ENCODE assay signal across 9 mouse cellular contexts in genomic region chr2:152092927-152093326, GRCm38 (mm10). TPM values are rescaled to one million over a fixed set of nuclear protein-coding genes. Genes with fewer than 3 reads are reported as not detected.
DNase-seq lines count a peak whose midpoint lies in the region; ATAC-seq lines count a peak whose summit lies in the region.
"Had no signal": no experiment of that assay in that cellular context is flagged by ENCODE, and none has a peak within 500 bp of the region (broad histone marks: within the 10 kb centered on the region; RNA-seq: fewer than 3 reads in every experiment).

No protein-coding gene starts in this region.

- no peaks in the 10 kb centered on the region for H3K36me3 ChIP-seq in heart, embryonic 12.5 days
- H3K36me3 ChIP-seq in hindbrain, embryonic 13.5 days = peaks cover 38% of the 10 kb centered on the region
- no peaks in the 10 kb centered on the region for H3K36me3 ChIP-seq in midbrain, embryonic 11.5 days (ENCODE audit: control insufficient read depth, insufficient read depth, low read length)

- H3K27me3 ChIP-seq in heart, embryonic 12.5 days (replicated peaks) = peaks cover 83% of the 10 kb centered on the region
- peaks cover 32% of the 10 kb centered on the region for H3K27me3 ChIP-seq in hindbrain, embryonic 13.5 days
- H3K27me3 ChIP-seq in midbrain, embryonic 11.5 days (ENCODE audit: control insufficient read depth, insufficient read depth, low read length) = peaks cover 36% of the 10 kb centered on the region

- no peaks in the 10 kb centered on the region; the same call in 1 of the 2 replicates for H3K9me3 ChIP-seq in heart, embryonic 12.5 days (replicated peaks)
- H3K9me3 ChIP-seq in hindbrain, embryonic 13.5 days = no peaks in the 10 kb centered on the region
- no peaks in the 10 kb centered on the region for H3K9me3 ChIP-seq in midbrain, embryonic 11.5 days (ENCODE audit: control insufficient read depth, low read length)

- 10% methylated on average over 45 of the region's 45 CpGs for WGBS in heart, embryonic 12.5 days
- 6% methylated on average over 40 of the region's 45 CpGs for WGBS in hindbrain, embryonic 13.5 days
- 3% methylated on average over 43 of the region's 45 CpGs for WGBS in midbrain, embryonic 11.5 days

- peak overlapping the region; percentile 46 for H3K4me3 ChIP-seq in heart, embryonic 12.5 days
- 0 out of 2 replicates have a peak overlapping the region, but pooled peaks have one; percentile 16 for H3K4me3 ChIP-seq in brown adipose tissue, adult 24 weeks (ENCODE audit: insufficient read depth, low read depth, low read length)
- peak overlapping the region; percentile 28 for H3K4me3 ChIP-seq in hindbrain, embryonic 13.5 days
- peak overlapping the region; percentile 27 for H3K4me3 ChIP-seq in midbrain, embryonic 11.5 days (ENCODE audit: low read depth, low read length)

- peaks cover 15% of the 10 kb centered on the region for H3K4me1 ChIP-seq in heart, embryonic 12.5 days (replicated peaks)
- H3K4me1 ChIP-seq in brown adipose tissue, adult 24 weeks (ENCODE audit: control insufficient read depth, insufficient read depth, insufficient read length, low read length) = no peaks in the 10 kb centered on the region
- H3K4me1 ChIP-seq in hindbrain, embryonic 13.5 days (replicated peaks) = peaks cover 90% of the 10 kb centered on the region
- peaks cover 21% of the 10 kb centered on the region for H3K4me1 ChIP-seq in midbrain, embryonic 11.5 days (ENCODE audit: control insufficient read depth, insufficient read depth, low read length)

- H3K9ac ChIP-seq in heart, embryonic 12.5 days = no peak overlapping the region
- peak overlapping the region; percentile 59 for H3K9ac ChIP-seq in hindbrain, embryonic 13.5 days
- peak overlapping the region; percentile 14 for H3K9ac ChIP-seq in midbrain, embryonic 11.5 days (ENCODE audit: low read length)

- no peak overlapping the region for H3K27ac ChIP-seq in heart, embryonic 12.5 days (ENCODE audit: poor library complexity, severe bottlenecking)
- no peak overlapping the region for H3K27ac ChIP-seq in brown adipose tissue, adult 24 weeks (replicated peaks; ENCODE audit: low read depth, low read length)
- H3K27ac ChIP-seq in hindbrain, embryonic 13.5 days = peak overlapping the region; percentile 70
- H3K27ac ChIP-seq in midbrain, embryonic 11.5 days (ENCODE audit: low read depth, low read length) = no peak overlapping the region

- peak overlapping the region; percentile 72 for H3K4me2 ChIP-seq in heart, embryonic 12.5 days
- H3K4me2 ChIP-seq in hindbrain, embryonic 13.5 days = peak overlapping the region; percentile 45
- peak overlapping the region; percentile 43 for H3K4me2 ChIP-seq in midbrain, embryonic 11.5 days

- no peak for DNase-seq in heart, postnatal 4 days
- no peak for DNase-seq in midbrain, embryonic 11.5 days (ENCODE audit: low spot score, missing footprints)
- no peak for DNase-seq in urinary bladder, postnatal 4 days (ENCODE audit: low spot score in 2 of 2)
- no peak for DNase-seq in layer of hippocampus, adult 9-10 months (ENCODE audit: low spot score)
- DNase-seq: kidney, postnatal 25 days had no signal

- ATAC-seq in heart, embryonic 12.5 days (ENCODE audit: insufficient number of reproducible peaks, low FRiP score) = no peak
- 0 out of 2 replicates have a peak, but pooled peaks have one; percentile 1 for ATAC-seq in hindbrain, embryonic 13.5 days (ENCODE audit: low FRiP score)
- peak; percentile 10 for ATAC-seq in midbrain, embryonic 11.5 days (ENCODE audit: low FRiP score)
- ATAC-seq in inflammation-experienced regulatory T-cells, adult 6 months = no peak

RNA-seq across cellular contexts. Expression of gene Scrt2, which starts 11.6 kb away (rescaled TPM):
- polyA plus RNA-seq in heart, embryonic 12.5 days (2016; fragmentation: Nextera tagmentation; extraction: Ambion mirVana) = 0.08 TPM in 1 of 2 replicates, not detected in the other
- total RNA-seq in heart, postnatal 4 days (2021) = not detected
- not detected in 2 replicates for polyA plus RNA-seq in brown adipose tissue, adult 24 weeks (2012; ENCODE audit: insufficient read depth, insufficient read length, missing spikeins)
- 24.0 and 27.8 TPM in 2 replicates for polyA plus RNA-seq in hindbrain, embryonic 13.5 days (2015; fragmentation: Nextera tagmentation; extraction: Ambion mirVana)
- polyA plus RNA-seq in midbrain, embryonic 11.5 days (2014; fragmentation: Nextera tagmentation; extraction: Ambion mirVana) = 10.0 and 11.0 TPM in 2 replicates
- polyA plus RNA-seq in inflammation-experienced regulatory T-cells, adult 6 months (2017; shearing (Covaris generic)) = not detected

RNA-seq across cellular contexts. Expression of gene Srxn1, which starts 12.4 kb away (rescaled TPM):
- 9.4 and 9.6 TPM in 2 replicates for polyA plus RNA-seq in heart, embryonic 12.5 days (2016; fragmentation: Nextera tagmentation; extraction: Ambion mirVana)
- 1 to 10 TPM; 9.0 TPM for total RNA-seq in heart, postnatal 4 days (2021)
- 36.2 and 39.3 TPM in 2 replicates for polyA plus RNA-seq in brown adipose tissue, adult 24 weeks (2012; ENCODE audit: insufficient read depth, insufficient read length, missing spikeins)
- 16.1 and 16.8 TPM in 2 replicates for polyA plus RNA-seq in hindbrain, embryonic 13.5 days (2015; fragmentation: Nextera tagmentation; extraction: Ambion mirVana)
- polyA plus RNA-seq in midbrain, embryonic 11.5 days (2014; fragmentation: Nextera tagmentation; extraction: Ambion mirVana) = 14.2 and 14.6 TPM in 2 replicates
- polyA plus RNA-seq in inflammation-experienced regulatory T-cells, adult 6 months (2017; shearing (Covaris generic)) = 1 to 10 TPM; 2.5 to 8.0 (median 3.3) TPM

RNA-seq across cellular contexts. Expression of gene Tcf15, which starts 50.4 kb away (rescaled TPM):
- polyA plus RNA-seq in heart, embryonic 12.5 days (2016; fragmentation: Nextera tagmentation; extraction: Ambion mirVana) = 4.1 and 4.7 TPM in 2 replicates
- total RNA-seq in heart, postnatal 4 days (2021) = 10 to 100 TPM; 29.6 to 38.0 TPM
- polyA plus RNA-seq in brown adipose tissue, adult 24 weeks (2012; ENCODE audit: insufficient read depth, insufficient read length, missing spikeins) = 12.1 and 20.7 TPM in 2 replicates
- 2.8 and 3.2 TPM in 2 replicates for polyA plus RNA-seq in hindbrain, embryonic 13.5 days (2015; fragmentation: Nextera tagmentation; extraction: Ambion mirVana)
- polyA plus RNA-seq in midbrain, embryonic 11.5 days (2014; fragmentation: Nextera tagmentation; extraction: Ambion mirVana) = 2.8 and 3.2 TPM in 2 replicates
- polyA plus RNA-seq in inflammation-experienced regulatory T-cells, adult 6 months (2017; shearing (Covaris generic)) = not detected

Comparison
In these comparisons a context has a peak if more than half of its experiments do, and no peak if none do; other contexts are left out.
1. ATAC-seq: peak in hindbrain, embryonic 13.5 days (single experiment) and midbrain, embryonic 11.5 days (single experiment); none in heart, embryonic 12.5 days (single experiment) and inflammation-experienced regulatory T-cells, adult 6 months (single experiment).
2. RNA of gene Scrt2, which starts 11.6 kb away (polyA plus RNA-seq): 24.0 to 27.8 TPM in hindbrain, embryonic 13.5 days and 10.0 to 11.0 TPM in midbrain, embryonic 11.5 days; 0.08 TPM in heart, embryonic 12.5 days, not detected in brown adipose tissue, adult 24 weeks and not detected in inflammation-experienced regulatory T-cells, adult 6 months; every median in the first group is over 10 times any median in the second.
3. Peak in every context shown above with its lines, with median percentiles within 50 percentile points of each other: H3K4me2 ChIP-seq and H3K4me3 ChIP-seq.